Mouse (Mus musculus) frontal cortex, postnatal 10 days (tissue): ENCODE measurements around the gene Cdk17.

Experiments used
- DNase-seq, 2 experiments: peaks; one replicate each; pipeline ENCODE4 v3.0.0; 2022; ENCODE audit warnings: low spot score in 2 of 2, mixed read lengths in 1 of 2

Gene Cdk17

DNA sequence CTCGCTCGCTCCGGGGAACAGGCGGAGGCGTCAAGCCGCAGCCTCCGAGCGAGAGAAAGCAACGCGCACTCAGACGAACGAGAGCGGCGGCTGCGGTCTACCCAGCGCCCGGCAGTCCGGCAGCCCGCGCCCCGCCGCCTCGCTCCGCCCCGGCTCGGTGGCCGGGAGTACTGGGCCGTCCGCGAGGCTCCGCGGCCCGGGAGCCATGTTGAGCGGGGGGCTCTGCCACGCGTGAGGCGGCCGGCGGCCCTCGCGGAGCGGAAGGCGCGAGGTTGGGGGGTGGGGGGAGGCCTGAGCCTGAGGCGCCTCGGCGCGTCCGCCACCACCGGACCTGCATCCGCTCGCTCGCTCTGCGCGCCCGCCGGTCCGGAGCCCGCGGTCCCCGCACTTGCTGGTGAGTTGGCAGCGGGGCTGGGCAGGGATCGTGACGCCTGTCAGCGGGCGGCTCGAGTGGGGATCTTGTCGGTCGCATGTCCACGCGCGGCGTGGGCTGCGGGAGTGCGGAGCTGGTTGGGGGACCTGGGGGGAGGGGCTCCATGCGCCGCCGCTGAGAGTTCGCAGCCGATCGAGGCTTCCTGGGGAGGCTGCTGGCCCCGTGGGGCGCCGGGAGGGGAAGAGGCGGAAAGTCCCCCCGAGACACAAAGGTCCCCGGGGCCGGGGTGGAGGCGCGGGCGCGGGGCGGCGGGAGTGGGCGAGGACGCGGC lies at the start of gene Cdk17:
Cdk17 (plus strand) TSS at position 69 of the 704 bp plus-strand sequence.
- peak; percentile 62 to 70 for DNase-seq

DNA sequence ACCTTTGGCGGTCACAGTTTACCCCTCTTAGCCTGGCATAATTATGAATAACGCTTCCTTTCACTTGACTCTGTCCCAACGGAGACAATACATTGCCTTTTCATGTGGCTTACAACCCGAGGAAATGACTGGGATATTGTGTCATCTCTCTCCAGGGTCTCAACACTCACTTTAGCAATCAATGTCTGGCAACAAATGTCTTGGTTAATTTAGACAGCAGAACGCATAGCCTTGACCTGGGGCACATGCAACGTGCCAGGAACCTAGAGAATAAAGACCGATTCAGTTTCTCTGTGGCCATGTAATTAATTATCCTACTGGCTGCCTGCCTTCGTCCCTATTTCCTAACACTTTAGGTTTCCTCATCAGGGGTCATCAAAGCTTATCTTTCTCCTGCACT lies 49.3 kb upstream of the Cdk17 start:
- DNase-seq = no peak

DNA sequence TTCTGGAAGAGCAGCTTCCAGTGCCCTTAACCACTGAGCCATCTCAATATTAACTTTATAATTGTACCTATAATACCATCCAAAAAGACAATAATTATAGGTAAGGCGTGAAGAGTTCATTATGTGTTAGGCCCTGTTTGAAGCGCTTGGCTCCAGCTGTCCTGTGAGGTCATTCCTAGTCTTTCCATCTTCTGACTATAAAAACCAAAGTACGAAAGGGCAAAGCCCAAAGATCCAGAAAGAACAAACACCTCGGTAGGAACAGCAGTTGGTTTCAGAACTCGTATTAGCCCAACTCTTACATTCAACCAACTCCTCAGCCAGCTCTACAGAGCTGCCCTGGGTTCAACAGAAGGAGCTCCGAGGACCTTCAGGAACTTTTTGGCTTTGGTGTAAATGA lies 48.7 kb upstream of the Cdk17 start:
- no peak for DNase-seq

DNA sequence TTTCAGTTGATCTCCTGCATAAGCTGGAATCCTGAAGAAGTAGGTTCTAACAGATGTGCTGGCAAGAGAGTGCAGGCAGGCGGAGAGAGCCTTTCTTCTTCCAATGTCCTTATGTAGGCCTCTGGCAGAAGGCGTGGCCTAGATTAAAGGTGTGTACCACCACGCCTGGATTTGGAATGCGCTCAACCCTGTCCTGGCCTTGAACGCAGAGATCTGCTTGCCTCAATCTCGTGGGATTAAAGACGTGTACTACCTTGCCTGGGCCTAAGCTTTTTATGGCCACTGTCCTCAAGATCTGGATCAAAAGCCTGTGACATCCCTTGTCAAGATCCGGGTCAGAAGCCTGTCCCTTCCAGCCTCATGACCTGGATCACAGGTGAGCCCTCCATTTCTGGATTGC lies 46.7 kb upstream of the Cdk17 start:
- DNase-seq = no peak

DNA sequence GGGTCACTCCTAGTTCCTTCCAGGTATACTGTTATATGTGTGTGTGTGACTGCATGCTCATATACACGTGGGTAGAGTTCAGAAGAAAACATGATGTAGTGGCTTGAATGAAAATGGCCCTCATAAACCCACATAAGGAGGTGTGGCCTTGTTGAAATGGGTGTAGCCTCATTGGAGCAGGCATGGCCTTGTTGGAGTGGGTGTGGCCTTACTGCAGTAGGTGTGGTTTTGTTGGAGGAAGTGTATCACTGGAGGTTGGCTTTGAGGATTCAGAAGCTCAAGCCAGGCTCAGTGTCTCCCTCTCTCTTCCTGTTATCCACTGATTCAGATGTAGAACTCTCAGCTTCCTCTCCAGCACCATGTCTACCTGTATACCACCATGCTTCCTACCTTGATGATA lies 45.9 kb upstream of the Cdk17 start:
- DNase-seq = no peak

DNA sequence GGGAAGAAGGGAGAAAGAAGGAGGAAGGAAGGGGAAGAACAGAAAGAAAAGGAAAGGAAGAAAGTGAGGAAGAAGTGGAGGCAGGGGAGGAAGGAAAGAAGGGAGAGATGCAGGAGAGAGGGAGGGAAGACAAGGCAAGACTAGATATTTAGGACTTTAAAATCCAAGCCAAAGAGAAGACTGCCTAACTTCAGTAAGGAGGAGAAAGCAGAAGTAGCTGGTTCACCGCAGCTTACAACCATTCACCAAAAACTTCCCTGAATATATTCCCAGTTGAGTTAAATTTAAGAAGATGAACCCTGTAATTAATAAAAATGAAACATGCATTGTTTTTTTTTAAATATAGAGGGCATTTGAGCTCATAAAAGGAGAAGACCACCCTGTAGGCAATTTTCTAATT lies 44.9 kb upstream of the Cdk17 start:
- DNase-seq = no peak

DNA sequence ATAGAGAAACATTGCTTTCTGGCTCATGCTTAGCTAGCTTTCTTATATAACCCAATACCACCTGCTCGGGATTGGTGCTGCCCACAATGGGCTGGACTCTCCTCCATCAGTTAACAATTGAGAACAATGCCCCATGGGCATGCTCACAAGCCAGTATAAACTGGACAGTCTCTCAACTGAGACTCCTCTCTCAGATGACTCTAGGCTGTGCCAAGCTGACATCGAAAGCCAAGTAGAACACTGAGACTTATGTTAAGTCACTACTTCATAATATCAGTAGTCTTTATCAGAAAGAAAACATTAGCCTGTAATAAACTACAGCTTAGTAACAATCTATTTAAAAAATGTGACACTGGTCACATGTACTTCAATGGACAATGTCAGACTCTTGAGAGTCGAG lies 44.0 kb upstream of the Cdk17 start:
- no peak for DNase-seq

DNA sequence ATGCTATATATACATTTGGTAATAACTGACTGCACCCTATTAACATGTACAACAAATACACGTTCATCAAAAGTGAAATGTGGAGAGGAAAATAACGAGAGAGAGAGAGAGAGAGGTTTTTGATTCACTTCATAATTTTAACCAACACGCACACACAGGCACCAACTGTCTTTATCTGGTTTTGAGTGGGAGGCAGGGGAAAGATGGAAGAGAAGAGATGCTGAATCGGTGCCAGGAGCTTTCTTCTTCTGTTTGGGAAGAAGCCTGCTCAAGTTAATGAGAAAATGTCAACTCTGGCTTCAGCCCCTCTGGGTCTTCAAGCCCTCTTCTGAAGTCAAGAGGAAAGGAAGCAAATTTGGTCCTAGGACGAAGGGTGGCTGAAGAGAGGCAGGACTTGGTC lies 40.9 kb upstream of the Cdk17 start:
- DNase-seq = no peak

DNA sequence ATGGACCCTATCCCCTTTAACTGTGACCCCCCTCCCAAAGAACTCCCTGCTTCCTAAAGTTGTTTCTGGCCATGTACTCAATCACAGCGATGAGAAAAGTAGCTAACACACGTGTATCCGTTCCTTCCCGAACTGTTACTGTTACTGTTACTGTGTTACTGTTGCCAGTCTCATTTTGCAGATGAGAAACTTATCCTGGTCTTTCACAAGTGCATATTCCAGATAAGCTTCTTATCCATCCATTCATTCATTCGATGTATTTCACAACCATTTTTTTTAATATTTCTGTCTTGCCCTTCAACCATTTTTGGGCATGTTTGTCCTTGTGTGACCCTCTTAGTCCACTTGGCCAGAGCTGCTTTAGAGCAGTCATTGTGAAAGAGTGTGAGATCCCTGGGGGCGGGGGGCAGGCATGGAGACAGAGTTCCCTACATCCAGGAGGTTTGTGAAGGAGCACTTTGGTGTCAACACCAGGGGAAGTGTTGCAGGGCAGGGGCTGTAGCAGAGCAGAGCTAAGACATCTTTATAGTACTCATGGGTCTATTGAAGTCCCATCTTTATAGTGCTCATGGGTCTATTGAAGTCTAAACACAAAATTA lies 39.3 kb upstream of the Cdk17 start:
- no peak for DNase-seq

DNA sequence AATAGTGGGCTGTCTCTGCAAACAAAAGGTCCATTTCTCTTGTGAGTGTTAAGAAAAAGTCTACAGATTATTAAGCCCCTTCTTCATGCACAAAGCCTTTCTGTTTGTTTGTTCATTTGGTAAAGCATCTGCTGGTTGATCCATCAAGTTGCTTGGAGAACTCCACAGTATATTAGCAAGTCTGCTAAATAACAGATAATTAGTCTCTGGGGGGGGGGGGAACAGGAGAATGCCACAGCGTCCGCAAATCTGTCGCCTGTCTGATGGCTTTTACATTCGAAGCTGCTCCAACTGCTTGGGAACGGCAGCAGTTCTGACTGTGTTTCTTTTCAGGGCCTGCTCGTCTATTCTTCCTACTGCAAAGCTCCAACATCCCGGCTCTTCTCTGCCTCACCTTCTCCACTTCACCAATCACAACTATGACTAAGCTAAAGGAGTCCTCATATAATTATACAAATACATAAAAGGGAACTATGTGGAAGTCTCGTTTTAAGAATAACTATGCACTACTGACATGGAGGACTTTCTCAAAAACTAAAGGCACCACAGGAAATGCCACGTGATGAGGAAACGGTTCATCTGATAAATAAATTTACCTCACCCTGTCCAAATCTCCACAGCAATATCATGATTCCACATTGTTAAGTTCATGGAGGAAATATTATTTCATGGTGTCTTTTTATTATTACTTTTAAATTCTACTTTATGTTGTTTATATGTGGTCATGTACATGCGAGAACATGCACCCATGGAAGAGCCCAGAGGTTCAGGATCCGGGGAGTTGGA lies 38.1 kb upstream of the Cdk17 start:
- no peak for DNase-seq

DNA sequence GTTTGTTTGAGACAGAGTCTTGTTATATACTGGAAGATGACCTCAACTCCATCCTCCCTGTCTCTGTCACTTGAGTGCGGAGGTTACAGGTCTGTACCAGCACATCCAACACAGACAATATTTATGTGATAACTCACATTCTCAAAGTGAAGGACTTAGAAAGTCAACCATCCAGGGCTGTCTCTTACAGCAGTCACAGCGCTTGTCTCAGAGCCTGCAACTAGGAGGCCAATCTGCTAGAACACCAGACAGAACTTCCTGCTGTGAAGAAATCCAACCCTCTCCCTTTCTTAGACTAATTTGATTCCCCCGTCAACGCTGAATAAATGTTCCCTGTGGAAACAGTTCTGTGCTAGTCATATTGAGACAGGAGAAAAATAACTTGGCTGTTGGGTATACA lies 37.4 kb upstream of the Cdk17 start:
- no peak for DNase-seq

DNA sequence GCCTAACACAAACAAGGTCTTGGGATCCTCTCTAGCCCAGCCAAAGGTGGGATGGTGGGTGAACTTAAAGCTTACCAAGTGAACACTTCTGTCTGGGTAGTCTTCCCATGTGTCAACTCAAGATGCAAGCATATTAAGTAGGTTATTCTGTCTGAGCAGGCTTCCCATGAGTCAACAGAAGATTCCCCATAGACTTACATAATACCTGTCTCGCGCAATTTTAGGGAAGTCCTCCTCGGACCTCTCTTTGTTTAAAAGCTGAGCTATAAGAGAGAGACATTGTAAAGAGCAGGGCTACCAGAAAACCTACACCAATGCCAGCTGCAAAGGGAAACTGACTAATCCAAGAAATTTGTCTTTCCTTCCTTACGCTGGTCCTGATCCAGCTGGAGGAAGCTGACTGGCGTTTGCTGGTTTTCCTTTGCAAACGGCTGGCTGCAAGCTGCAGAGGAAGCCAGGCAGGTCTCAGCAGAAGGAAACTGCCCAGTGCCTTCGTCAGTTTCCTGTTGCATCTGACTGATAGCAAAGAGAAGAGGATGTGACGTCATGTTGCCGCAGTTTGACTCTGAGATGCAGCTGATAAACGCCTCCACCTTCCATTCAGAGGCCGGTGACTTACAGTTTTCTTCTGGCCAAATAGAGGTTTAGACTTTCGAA lies 36.6 kb upstream of the Cdk17 start:
- no peak for DNase-seq

DNA sequence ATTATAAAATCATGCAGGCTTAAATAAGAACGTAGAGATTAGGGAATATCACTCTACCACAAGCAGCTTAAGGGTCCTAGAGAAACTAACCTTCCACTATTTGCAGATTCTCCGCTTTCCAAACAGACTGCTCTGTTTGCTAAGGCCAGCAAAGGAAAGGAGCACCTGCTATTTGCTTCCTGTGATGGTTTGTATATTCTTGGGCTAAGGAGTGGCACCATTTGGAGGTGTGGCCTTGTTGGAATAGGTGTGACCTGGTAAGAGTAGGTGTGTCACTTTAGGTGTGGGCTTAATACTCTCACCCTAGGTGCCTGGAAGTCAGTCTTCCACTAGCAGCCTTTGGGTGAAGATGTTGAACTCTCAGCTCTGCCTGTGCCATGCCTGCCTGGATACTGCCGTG lies 34.6 kb upstream of the Cdk17 start:
- no peak for DNase-seq

DNA sequence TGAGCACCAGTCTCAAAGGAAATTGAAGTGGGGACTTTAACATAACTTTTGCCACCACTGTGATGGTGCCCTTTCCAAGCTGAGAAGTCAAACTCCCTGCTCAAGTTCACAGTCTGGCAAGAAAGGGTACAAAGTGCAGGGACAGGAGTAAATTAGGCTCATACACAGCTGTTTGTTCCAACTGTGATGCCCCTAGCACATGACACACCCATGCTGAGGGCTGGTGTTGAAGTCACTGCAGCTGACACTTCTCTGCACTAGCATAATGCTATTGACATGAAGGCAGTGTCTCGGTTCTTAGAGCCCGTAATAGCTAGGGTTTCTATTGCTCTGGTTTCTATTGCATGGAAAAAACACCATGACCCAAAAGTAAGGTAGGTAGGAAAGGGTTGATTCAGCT lies 32.1 kb upstream of the Cdk17 start:
- DNase-seq = no peak

DNA sequence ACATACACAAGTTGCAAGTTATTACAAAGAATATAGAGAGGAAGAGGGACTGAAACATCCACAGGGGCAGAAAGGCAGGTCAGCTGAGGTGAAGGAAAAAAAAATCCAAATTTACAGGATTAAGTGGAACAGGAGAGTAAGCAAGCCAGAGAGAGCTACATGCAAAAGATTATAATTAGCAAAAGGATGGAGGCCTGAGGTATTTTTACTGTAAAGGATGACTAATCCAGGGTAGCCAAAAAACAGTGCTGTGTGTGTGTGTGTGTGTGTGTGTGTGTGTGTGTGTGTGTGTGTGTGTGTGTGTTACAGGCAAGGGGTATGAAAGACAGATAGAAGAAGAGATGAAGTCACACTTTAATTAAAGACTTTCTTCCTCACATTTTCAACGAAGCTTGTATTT lies 31.3 kb upstream of the Cdk17 start:
- DNase-seq = no peak

DNA sequence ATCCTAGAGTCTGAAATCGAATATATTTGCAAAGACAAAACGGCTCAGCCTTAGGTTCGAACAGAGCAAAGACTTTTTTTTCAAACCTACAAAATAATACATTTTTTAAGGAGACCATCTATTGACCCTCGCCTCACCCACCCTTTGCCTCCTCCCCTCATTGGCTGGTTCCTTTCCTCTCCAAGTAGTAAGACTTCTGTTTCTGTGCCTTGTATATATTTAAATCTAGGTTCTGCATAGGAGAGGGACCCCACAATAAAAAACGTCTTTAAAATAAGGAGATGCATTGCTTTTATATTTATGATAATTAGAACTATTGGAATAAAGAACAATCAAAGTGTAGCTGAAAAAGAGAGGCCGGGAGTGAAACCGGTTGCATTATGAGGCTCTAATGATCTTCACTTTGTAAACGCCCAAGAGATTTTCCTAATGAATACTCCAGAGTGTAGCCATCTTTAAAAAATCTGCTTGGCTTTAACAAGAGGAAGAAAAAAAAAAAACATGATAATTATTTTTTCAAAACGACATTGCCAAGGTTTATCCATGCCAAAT lies 30.7 kb upstream of the Cdk17 start:
- DNase-seq = no peak

DNA sequence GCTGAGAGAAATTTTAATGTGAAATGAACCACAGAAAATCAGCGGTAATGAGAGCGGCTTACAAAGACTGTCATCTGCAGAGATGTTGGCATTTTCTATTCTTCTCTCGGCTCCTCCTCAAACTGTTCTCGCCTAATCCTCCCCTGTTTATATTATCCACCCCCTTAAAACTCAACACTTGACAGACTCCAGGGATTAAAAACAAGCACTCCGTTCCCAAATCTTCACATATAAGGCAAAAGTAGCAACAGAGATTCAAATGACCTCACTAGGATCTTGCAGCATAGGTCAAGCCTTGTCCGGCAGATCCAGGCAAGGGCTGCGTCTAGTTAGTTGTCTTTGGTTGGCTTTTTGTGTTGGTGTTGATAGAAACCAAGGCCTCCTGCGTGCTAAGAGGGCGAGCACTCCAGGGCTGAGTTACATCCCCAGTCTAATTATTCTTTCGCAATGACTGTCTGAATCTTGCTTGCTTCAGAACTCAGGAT lies 30.2 kb upstream of the Cdk17 start:
- DNase-seq = no peak

DNA sequence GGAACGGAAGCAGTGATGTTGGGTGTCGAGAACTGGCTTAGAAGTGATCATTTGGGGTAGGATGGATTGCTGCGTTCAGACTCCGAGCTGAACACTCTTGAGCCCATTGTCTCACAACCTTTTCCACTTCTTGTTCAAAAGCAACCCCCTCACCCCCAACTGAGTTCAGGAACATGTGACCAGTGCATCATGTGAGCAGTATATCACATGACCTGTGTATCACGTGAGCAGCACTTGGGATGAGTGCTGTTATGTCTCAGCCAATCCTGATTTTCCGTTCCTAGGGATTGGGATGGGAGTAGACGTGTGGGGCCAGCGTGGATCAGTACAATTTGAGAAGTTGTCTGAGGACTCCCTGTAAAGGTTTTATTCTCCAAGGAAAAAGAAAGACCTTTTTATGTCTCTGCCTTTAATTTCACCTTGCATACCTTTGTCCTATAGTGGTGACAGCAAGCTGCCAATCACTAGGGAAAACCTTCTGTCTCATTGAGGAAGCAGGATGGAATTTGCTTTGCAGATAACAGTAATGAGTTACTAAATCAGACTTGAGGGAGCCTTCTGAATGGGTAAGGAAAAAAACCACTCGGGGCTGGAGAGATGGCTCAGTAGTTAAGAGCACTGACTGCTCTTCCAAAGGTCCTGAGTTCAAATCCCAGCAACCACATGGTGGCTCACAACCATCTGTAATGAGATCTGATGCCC lies 28.7 kb upstream of the Cdk17 start:
- DNase-seq = no peak

DNA sequence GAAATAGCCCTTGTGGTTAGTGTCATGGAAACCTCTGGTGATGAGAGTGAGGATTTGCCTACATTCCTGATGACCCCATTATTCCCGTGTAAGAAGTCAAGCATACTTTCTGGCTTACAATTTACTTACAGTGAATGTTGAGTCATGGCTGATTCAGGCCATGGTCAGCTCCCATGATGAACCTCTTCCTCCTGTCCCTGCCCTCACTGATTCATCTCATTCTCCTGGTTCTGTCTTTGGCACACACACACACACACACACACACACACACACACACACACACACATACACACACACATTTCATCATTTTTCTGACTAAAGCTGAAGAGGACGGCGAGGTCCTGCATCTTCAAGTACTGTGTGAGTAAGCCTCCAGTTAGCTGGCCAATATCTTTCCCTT lies 21.9 kb upstream of the Cdk17 start:
- DNase-seq = no peak

DNA sequence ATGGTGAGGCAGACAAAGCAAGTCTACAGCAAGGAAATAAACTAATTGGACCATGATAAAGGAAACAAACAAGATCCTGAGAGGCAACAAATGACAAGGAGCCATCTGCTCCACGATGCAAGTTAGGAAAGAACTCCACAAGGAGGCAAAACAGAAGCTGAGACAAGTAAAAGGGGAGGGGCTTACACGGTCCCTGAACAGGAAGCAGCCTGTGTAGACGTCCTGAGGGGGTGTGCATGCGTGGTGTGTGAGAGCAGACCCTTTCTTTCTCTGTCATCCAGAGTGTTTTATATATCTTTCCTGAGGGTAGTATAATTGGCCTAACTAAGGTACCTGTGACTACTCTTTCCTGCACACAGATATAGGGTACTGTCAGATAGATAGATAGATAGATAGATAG lies 19.9 kb upstream of the Cdk17 start:
- DNase-seq = no peak

DNA sequence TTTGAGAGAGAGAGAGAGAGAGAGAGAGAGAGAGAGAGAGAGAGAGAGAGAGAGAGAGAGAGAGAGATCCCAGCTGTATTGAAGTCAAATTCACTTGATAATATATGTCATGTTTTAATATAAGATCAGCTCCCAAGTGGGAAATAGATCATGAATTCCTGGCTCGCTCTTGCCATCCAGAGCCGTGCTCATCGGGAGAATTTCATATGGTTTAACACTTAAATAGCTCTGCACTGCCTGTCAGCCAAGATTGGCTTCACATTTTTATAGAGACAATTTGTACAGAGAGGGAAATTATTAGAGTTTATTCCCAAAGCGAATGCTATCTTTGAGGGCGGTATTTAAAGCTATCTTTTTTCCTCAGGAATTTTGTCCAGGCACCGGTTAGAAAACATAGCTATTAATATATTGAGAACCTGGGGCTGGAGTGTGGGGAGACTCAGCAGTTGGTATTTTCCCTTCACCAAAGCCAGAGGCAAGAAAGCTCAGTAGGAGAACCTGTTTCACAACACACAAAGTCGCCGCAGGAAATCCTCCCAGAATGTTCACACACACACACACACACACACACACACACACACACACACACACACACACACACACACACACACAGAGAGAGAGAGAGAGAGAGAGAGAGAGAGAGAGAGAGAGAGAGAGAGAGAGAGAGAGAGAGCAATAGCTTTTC lies 17.9 kb upstream of the Cdk17 start:
- DNase-seq = no peak
